Mouse (Mus musculus) midbrain, embryonic 10.5 days (tissue): Measurements from ENCODE around the gene Triobp. TPM values are rescaled to one million over a fixed set of nuclear protein-coding genes. Genes with fewer than 3 reads are reported as not detected.

Source experiments
- DNase-seq: peaks from one replicate; pipeline ENCODE4 v3.0.0-alpha.2; 2017; ENCODE audit warnings: low spot score
- H3K27ac ChIP-seq: fragments of 300-500 bp; sonication (generic); replicated peaks from 2 replicates; pipeline ENCODE4 v1.5.1; 2016; ENCODE audit warnings: mild to moderate bottlenecking
- H3K27me3 ChIP-seq: fragments of 300-500 bp; sonication (generic); 2 replicates; pipeline ENCODE4 v1.6.1; 2016; ENCODE audit warnings: low read depth, mild to moderate bottlenecking; ENCODE audit not compliant: poor library complexity, severe bottlenecking
- H3K36me3 ChIP-seq: fragments of 300-500 bp; sonication (generic); 2 replicates; pipeline ENCODE4 v1.6.1; 2016; ENCODE audit warnings: mild to moderate bottlenecking, moderate library complexity
- H3K4me1 ChIP-seq: fragments of 300-500 bp; sonication (generic); 2 replicates; pipeline ENCODE4 v1.6.1; 2016
- H3K4me3 ChIP-seq: fragments of 300-500 bp; sonication (generic); 2 replicates; pipeline ENCODE4 v1.5.1; 2016; ENCODE audit warnings: mild to moderate bottlenecking, moderate library complexity
- H3K9me3 ChIP-seq: fragments of 300-500 bp; sonication (generic); replicated peaks from 2 replicates; pipeline ENCODE4 v1.6.1; 2016; ENCODE audit warnings: mild to moderate bottlenecking
- WGBS: fragments of 180-500 bp; shearing (Covaris S2); methylation state at CpG from one replicate; pipeline ENCODE4 v1.1.7; 2016; 5-methylcytosine and 5-hydroxymethylcytosine counted together
- polyA plus RNA-seq: library from polyadenylated mRNA; unstranded; fragments of >200 nt; fragmentation: Nextera tagmentation; extraction: Ambion mirVana; gene quantifications from 2 replicates; pipeline ENCODE4 v1.2.1, GENCODE M21; 2016

Gene Triobp
- polyA plus RNA-seq, 1 experiment from 2014 or later: 39.7 TPM

DNA sequence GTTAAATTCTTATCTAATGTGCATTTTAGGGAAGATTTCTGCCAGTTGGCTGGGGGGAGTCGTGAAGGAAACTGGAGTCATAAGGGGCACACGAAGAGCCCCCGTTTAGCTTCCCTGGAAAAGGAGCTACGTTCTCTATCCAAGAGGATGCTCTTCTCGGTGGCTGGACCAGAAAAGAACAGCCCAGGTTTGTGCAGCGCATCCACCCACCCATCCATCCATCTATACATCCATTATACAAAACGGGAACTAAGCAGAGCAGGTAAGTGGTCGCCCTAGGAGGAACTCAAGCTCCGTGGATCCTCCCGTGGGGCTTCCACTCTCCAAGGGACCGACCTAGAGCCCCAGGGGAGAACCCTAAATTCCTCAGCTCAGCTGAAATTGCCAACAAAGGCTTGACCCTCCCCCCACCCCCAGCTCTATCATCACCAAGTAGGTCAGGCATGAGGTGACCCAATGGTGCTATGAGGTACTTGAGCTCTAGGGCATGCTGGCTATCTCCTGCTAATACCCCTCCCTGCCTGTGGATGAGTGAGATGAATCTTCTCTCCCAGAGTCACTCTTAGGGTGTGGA, 715 bp downstream of the Triobp start:
- Histone ChIP-seq H3K9me3 (no peaks in the 10 kb centered on the region), H3K27me3 (peaks cover 16% of the 10 kb centered on the region), H3K4me3 (peak overlapping the region; percentile 67), H3K36me3 (peaks cover 26% of the 10 kb centered on the region), H3K4me1 (peaks cover 28% of the 10 kb centered on the region), H3K27ac (peak overlapping the region; percentile 88)
- DNase-seq: no peak
- WGBS: 7% methylated on average over 11 of the region's 11 CpGs

GRCm38 (mm10) chr15:78948883-78949282, 1.4 kb downstream of the Triobp start:
- Histone ChIP-seq H3K4me1 (peaks cover 28% of the 10 kb centered on the region), H3K27ac (peak overlapping the region; percentile 88; the same call in 1 of the 2 replicates), H3K27me3 (peaks cover 16% of the 10 kb centered on the region), H3K9me3 (no peaks in the 10 kb centered on the region), H3K4me3 (peak overlapping the region; percentile 67), H3K36me3 (peaks cover 32% of the 10 kb centered on the region)
- 96% methylated on average over 3 of the region's 3 CpGs for WGBS
- no peak for DNase-seq

- Histone ChIP-seq H3K4me1 (peaks cover 3% of the 10 kb centered on the region; the same call in 1 of the 2 replicates), H3K36me3 (peaks cover 82% of the 10 kb centered on the region), H3K4me3 (no peak overlapping the region), H3K27me3 (no peaks in the 10 kb centered on the region), H3K27ac (no peak overlapping the region), H3K9me3 (no peaks in the 10 kb centered on the region)
- 76% methylated on average over 3 of the region's 3 CpGs for WGBS
- DNase-seq: no peak
Observed at GRCm38 (mm10) chr15:78955663-78956062, 8.1 kb downstream of the Triobp start.

DNA sequence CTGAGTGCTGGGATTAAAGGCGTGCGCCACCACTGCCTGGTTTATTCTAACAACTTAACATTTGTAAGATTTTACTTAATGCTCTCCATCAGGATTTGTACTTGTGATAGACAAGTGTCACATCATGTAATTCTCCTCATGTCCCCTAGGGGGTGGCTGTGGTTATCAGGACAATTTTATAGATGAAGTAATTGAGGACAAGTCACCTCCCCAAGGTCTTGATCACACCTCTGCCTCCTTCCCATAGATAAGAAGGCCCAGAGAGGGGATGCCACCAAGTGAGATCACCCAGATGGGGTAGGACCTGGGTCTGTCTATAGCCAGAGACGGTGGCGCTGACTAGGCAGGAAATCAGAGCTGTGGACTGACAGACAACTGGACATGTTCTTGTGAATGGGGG, 8.8 kb downstream of the Triobp start:
- no peaks in the 10 kb centered on the region for H3K27me3 ChIP-seq
- DNase-seq: no peak
- H3K36me3 ChIP-seq: peaks cover 82% of the 10 kb centered on the region

GRCm38 (mm10) chr15:78957021-78957420, 9.5 kb downstream of the Triobp start:
- Histone ChIP-seq H3K27me3 (no peaks in the 10 kb centered on the region), H3K4me3 (no peak overlapping the region), H3K9me3 (no peaks in the 10 kb centered on the region), H3K36me3 (peaks cover 82% of the 10 kb centered on the region), H3K4me1 (peaks cover 7% of the 10 kb centered on the region; the same call in 1 of the 2 replicates), H3K27ac (peak overlapping the region; percentile 19; the same call in 1 of the 2 replicates)
- no peak for DNase-seq
- 80% methylated on average over 15 of the region's 15 CpGs for WGBS

More for the DNA sequence above, 8.8 kb downstream of the Triobp start:
- no peaks in the 10 kb centered on the region for H3K9me3 ChIP-seq
- 89% methylated on average over 4 of the region's 4 CpGs for WGBS
- no peak overlapping the region for H3K27ac ChIP-seq
- peaks cover 3% of the 10 kb centered on the region; the same call in 1 of the 2 replicates for H3K4me1 ChIP-seq
- H3K4me3 ChIP-seq: no peak overlapping the region

- 93% methylated on average over 11 of the region's 11 CpGs for WGBS
- H3K27me3 ChIP-seq: no peaks in the 10 kb centered on the region
- H3K9me3 ChIP-seq: no peaks in the 10 kb centered on the region
- no peak overlapping the region for H3K27ac ChIP-seq
- peaks cover 75% of the 10 kb centered on the region for H3K36me3 ChIP-seq
- no peak for DNase-seq
- peaks cover 15% of the 10 kb centered on the region for H3K4me1 ChIP-seq
- H3K4me3 ChIP-seq: no peak overlapping the region
Observed at GRCm38 (mm10) chr15:78959537-78959936, 12.0 kb downstream of the Triobp start.

GRCm38 (mm10) chr15:78960088-78960487, 12.6 kb downstream of the Triobp start:
- peaks cover 71% of the 10 kb centered on the region for H3K36me3 ChIP-seq
- DNase-seq: no peak
- WGBS: 80% methylated on average over 4 of the region's 4 CpGs

GRCm38 (mm10) chr15:78962885-78963284, 15.4 kb downstream of the Triobp start:
- Histone ChIP-seq H3K4me1 (peaks cover 15% of the 10 kb centered on the region), H3K27ac (peak overlapping the region; percentile 61), H3K27me3 (no peaks in the 10 kb centered on the region), H3K36me3 (peaks cover 76% of the 10 kb centered on the region), H3K9me3 (no peaks in the 10 kb centered on the region), H3K4me3 (no peak overlapping the region)
- DNase-seq: peak; percentile 71
- 36% methylated on average over 2 of the region's 2 CpGs for WGBS

More at GRCm38 (mm10) chr15:78960088-78960487, 12.6 kb downstream of the Triobp start:
- Histone ChIP-seq H3K27ac (no peak overlapping the region), H3K27me3 (no peaks in the 10 kb centered on the region), H3K4me3 (no peak overlapping the region), H3K9me3 (no peaks in the 10 kb centered on the region), H3K4me1 (peaks cover 15% of the 10 kb centered on the region)

DNA sequence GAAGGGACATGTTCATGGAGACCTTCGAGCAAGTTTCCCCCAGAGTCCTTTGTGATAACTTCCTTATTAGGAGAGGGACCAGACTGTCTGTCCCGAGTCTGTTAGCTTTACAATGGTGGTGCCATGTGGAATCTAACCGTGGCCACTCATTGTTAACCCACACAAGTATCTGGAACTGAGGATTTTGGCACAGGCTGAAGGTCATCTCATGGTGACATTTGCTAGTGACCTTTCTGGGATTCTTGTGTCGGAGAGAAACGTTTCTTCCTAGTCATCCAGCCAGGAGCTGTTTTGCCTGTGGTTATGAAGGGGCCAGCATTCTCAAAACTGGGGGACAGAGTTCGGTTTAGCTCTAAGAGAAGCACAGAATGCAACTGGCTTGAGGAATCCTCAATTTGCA, 24.1 kb downstream of the Triobp start:
- peaks cover 34% of the 10 kb centered on the region for H3K36me3 ChIP-seq
- 77% methylated on average over 6 of the region's 6 CpGs for whole genome bisulfite sequencing

GRCm38 (mm10) chr15:78973950-78974349, 26.4 kb downstream of the Triobp start:
- 77% methylated on average over 7 of the region's 7 CpGs for WGBS
- no peak overlapping the region for H3K4me3 ChIP-seq

More for the DNA sequence above, 24.1 kb downstream of the Triobp start:
- Histone ChIP-seq H3K27ac (no peak overlapping the region), H3K9me3 (no peaks in the 10 kb centered on the region), H3K4me1 (no peaks in the 10 kb centered on the region), H3K4me3 (no peak overlapping the region), H3K27me3 (no peaks in the 10 kb centered on the region)
- DNase-seq: no peak

GRCm38 (mm10) chr15:78977676-78978159, 30.2 kb downstream of the Triobp start:
- H3K27ac ChIP-seq: no peak overlapping the region
- H3K4me3 ChIP-seq: no peak overlapping the region
- peaks cover 8% of the 10 kb centered on the region; the same call in 1 of the 2 replicates for H3K36me3 ChIP-seq
- WGBS: 85% methylated on average over 8 of the region's 8 CpGs
- H3K27me3 ChIP-seq: no peaks in the 10 kb centered on the region
- no peak for DNase-seq
- peaks cover 27% of the 10 kb centered on the region for H3K4me1 ChIP-seq
- no peaks in the 10 kb centered on the region for H3K9me3 ChIP-seq

More at GRCm38 (mm10) chr15:78973950-78974349, 26.4 kb downstream of the Triobp start:
- H3K36me3 ChIP-seq: peaks cover 11% of the 10 kb centered on the region; the same call in 1 of the 2 replicates
- no peak for DNase-seq
- peaks cover 13% of the 10 kb centered on the region for H3K4me1 ChIP-seq
- H3K27ac ChIP-seq: peak overlapping the region; percentile 17; the same call in 1 of the 2 replicates
- no peaks in the 10 kb centered on the region for H3K27me3 ChIP-seq
- no peaks in the 10 kb centered on the region for H3K9me3 ChIP-seq

GRCm38 (mm10) chr15:78978875-78979274, 31.4 kb downstream of the Triobp start:
- Histone ChIP-seq H3K27ac (peak overlapping the region; percentile 52; the same call in 1 of the 2 replicates), H3K36me3 (peaks cover 3% of the 10 kb centered on the region; the same call in 1 of the 2 replicates), H3K4me3 (0 out of 2 replicates have a peak overlapping the region, but pooled peaks have one; percentile 4), H3K4me1 (peaks cover 38% of the 10 kb centered on the region), H3K9me3 (no peaks in the 10 kb centered on the region), H3K27me3 (no peaks in the 10 kb centered on the region)
- 40% methylated on average over 4 of the region's 4 CpGs for WGBS
- DNase-seq: no peak

GRCm38 (mm10) chr15:78980084-78980483, 32.6 kb downstream of the Triobp start:
- Histone ChIP-seq H3K27me3 (no peaks in the 10 kb centered on the region), H3K9me3 (no peaks in the 10 kb centered on the region), H3K36me3 (no peaks in the 10 kb centered on the region), H3K4me3 (no peak overlapping the region), H3K4me1 (peaks cover 50% of the 10 kb centered on the region), H3K27ac (no peak overlapping the region)
- DNase-seq: no peak
- WGBS: 94% methylated on average over 4 of the region's 4 CpGs
